Mouse (Mus musculus) liver, embryonic 12.5 days (tissue): Measurements from ENCODE around the gene Tcp11. TPM values are rescaled to one million over a fixed set of nuclear protein-coding genes. Genes with fewer than 3 reads are reported as not detected.

Experiments used
- ATAC-seq: fragments of 200-750 bp; cut with Nextera tagmentation; 2 replicates; pipeline ENCODE4 v1.8.0; 2017; ENCODE audit warnings: moderate number of reproducible peaks, mild to moderate bottlenecking, moderate library complexity
- H3K27ac ChIP-seq: fragments of 300-500 bp; sonication (generic); 2 replicates; pipeline ENCODE4 v1.5.1; 2016; ENCODE audit warnings: mild to moderate bottlenecking
- H3K27me3 ChIP-seq: fragments of 300-500 bp; sonication (generic); replicated peaks from 2 replicates; pipeline ENCODE4 v1.6.1; 2016; ENCODE audit warnings: mild to moderate bottlenecking, moderate library complexity
- H3K36me3 ChIP-seq: fragments of 300-500 bp; sonication (generic); 2 replicates; pipeline ENCODE4 v1.6.1; 2016; ENCODE audit warnings: mild to moderate bottlenecking, moderate library complexity
- H3K4me1 ChIP-seq: fragments of 300-500 bp; sonication (generic); 2 replicates; pipeline ENCODE4 v1.6.1; 2016
- H3K4me2 ChIP-seq: fragments of 300-500 bp; sonication (generic); 2 replicates; pipeline ENCODE4 v1.6.1; 2016; ENCODE audit warnings: mild to moderate bottlenecking, moderate library complexity
- H3K4me3 ChIP-seq: fragments of 300-500 bp; sonication (generic); 2 replicates; pipeline ENCODE4 v1.5.1; 2016; ENCODE audit warnings: mild to moderate bottlenecking, moderate library complexity
- H3K9ac ChIP-seq: fragments of 300-500 bp; sonication (generic); 2 replicates; pipeline ENCODE4 v1.6.1; 2016; ENCODE audit warnings: mild to moderate bottlenecking, moderate library complexity
- H3K9me3 ChIP-seq: fragments of 300-500 bp; sonication (generic); replicated peaks from 2 replicates; pipeline ENCODE4 v1.6.1; 2016; ENCODE audit warnings: mild to moderate bottlenecking, moderate library complexity
- WGBS: fragments of 180-500 bp; shearing (Covaris S2); methylation state at CpG from one replicate; pipeline ENCODE4 v1.1.7; 2016; ENCODE audit not compliant: insufficient replicate concordance; 5-methylcytosine and 5-hydroxymethylcytosine counted together
- polyA plus RNA-seq: library from polyadenylated mRNA; unstranded; fragments of >200 nt; fragmentation: Nextera tagmentation; extraction: Ambion mirVana; gene quantifications from 2 replicates; pipeline ENCODE4 v1.2.1, GENCODE M21; 2016

Gene Tcp11
- polyA plus RNA-seq, 1 experiment from 2014 or later, result 0.44 TPM

DNA sequence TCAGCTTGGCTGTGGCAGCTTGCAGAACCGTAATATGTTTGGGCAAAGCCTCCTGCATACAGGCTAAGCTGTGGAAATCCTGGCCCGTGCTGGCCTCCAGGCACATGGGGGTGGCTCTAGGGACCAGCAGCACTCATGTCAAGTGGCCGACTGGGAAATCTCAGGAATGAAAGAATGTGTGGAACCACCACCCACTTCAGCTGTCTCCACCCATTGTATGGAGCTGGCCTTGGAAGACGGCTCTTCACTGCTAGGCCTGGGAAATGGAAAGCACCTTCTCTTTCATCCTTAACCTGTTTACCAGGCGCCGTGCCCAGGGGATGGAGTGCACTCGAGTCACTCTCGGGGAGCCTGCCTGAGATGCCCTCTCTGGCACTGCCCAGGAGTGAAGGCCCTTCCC, 45.5 kb downstream of the Tcp11 start:
- Histone ChIP-seq H3K9ac (no peak overlapping the region), H3K4me3 (no peak overlapping the region), H3K9me3 (no peaks in the 10 kb centered on the region), H3K4me1 (peaks cover 17% of the 10 kb centered on the region), H3K4me2 (no peak overlapping the region), H3K36me3 (peaks cover 22% of the 10 kb centered on the region), H3K27me3 (no peaks in the 10 kb centered on the region), H3K27ac (no peak overlapping the region)
- no peak for ATAC-seq
- WGBS, result 72% methylated on average over 8 of the region's 8 CpGs

DNA sequence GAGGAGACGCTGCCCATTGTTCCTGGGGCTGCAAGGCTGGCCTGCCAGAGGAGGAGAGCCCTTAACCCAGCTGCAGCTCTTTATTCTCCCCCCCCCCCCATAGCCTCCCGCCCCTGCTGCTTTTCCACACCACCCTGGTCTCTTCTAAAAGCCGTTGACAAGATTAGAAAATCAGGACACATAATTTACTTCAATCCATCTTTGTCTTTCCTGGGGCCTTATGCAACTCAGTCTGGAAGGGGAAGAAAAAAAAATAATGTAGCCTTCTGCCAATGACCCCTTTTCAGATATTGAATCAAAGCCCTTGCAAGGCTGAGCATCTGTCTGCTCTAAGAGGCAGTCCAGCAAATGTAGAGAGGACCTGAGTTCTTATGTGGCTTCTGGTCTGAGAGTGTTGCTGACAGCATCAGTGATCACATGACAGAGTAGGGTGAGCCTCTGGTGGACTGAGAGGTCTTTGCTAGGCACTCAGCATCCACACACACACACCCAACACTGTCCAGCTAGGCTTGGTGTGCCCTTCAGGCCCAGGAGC, 47.3 kb downstream of the Tcp11 start:
- H3K9me3 ChIP-seq, result no peaks in the 10 kb centered on the region
- ATAC-seq, result no peak
- no peak overlapping the region for H3K4me2 ChIP-seq
- 74% methylated on average over 3 of the region's 3 CpGs for WGBS
- no peak overlapping the region for H3K27ac ChIP-seq
- H3K27me3 ChIP-seq, result no peaks in the 10 kb centered on the region
- peaks cover 6% of the 10 kb centered on the region; the same call in 1 of the 2 replicates for H3K36me3 ChIP-seq
- H3K9ac ChIP-seq, result no peak overlapping the region
- H3K4me1 ChIP-seq, result peaks cover 27% of the 10 kb centered on the region
- no peak overlapping the region for H3K4me3 ChIP-seq

DNA sequence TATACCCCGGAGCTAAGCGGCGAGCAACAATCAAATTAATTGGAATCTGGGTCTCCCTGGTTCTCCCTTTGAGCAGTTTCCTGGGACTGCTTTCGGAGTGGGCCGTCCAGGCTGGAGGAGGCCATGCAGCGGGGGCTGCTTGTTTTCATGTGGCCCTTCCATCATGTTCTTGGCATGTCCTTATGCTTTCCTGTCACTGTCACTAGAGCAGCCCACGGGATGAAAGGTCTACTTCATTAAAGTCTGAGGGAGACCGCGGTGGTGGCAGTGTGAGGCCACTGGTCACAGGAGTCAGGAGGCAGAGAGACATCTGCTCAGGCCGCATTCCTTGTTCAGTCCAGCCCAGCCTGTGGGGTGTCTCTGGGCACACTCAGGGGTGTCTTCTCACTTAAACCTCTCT, 48.2 kb downstream of the Tcp11 start:
- no peak overlapping the region for H3K4me3 ChIP-seq
- peaks cover 32% of the 10 kb centered on the region for H3K4me1 ChIP-seq
- H3K9ac ChIP-seq, result no peak overlapping the region
- no peak overlapping the region for H3K27ac ChIP-seq
- ATAC-seq, result no peak
- H3K4me2 ChIP-seq, result no peak overlapping the region
- H3K36me3 ChIP-seq, result peaks cover 9% of the 10 kb centered on the region; the same call in 1 of the 2 replicates
- no peaks in the 10 kb centered on the region for H3K9me3 ChIP-seq
- 80% methylated on average over 10 of the region's 10 CpGs for WGBS
- no peaks in the 10 kb centered on the region for H3K27me3 ChIP-seq

DNA sequence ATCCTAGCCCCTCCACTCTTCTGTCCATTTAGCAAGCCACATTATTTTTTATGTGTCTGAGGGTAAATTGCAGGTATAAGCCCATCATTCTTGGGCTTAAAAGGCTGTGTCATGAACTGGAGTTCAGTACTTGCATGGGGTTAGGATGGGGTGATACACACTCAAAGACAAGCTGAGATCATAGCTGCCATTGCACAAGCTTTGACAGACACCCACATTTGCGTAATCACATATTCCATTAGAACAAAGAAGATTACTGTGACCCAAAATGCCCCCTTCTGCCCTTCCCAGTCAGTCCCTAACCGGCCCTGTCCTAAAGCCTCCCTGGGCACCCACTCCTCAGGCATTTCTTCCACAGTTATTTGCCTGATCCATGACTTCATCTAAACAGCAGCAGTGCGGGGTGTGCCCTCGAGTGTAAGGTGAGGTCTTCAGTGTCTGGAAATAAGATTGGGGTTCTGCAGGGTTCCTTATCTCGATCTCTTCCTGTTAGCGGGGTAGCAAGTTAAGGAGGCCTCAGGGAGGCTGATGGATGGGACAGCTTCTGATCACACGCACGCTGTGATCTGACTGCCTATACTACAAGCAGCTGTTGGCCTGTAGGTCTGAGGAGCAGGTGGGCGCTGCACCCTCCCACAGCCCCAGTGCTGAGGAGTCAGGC, 49.0 kb downstream of the Tcp11 start:
- Histone ChIP-seq H3K4me2 (no peak overlapping the region), H3K4me3 (no peak overlapping the region), H3K36me3 (peaks cover 10% of the 10 kb centered on the region; the same call in 1 of the 2 replicates), H3K9me3 (no peaks in the 10 kb centered on the region), H3K27ac (no peak overlapping the region), H3K4me1 (peaks cover 40% of the 10 kb centered on the region), H3K27me3 (no peaks in the 10 kb centered on the region), H3K9ac (no peak overlapping the region)
- peak; percentile 41 for ATAC-seq
- WGBS, result 34% methylated on average over 9 of the region's 9 CpGs

DNA sequence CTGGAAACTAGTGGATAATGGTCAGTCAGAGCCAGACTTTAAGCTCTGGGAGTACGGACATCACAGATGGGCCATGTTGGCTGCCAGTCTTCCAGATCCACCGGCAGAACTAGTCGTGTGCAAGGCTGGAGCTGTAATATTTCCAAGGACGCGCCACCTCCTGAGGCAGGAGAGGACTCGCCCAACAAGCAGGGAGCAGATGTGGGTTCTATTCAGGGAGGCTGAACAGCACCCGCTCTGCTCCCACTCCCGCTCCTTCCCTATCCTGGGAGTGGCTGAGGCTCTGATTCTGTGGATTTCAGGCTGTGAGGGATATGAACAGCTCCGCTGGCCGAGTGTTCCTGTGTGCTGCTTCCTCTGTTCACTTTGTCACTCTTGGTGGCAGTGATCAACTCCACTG, 50.0 kb downstream of the Tcp11 start:
- H3K4me2 ChIP-seq, result no peak overlapping the region
- WGBS, result 79% methylated on average over 10 of the region's 10 CpGs
- no peak overlapping the region for H3K9ac ChIP-seq
- H3K4me1 ChIP-seq, result peaks cover 49% of the 10 kb centered on the region
- no peak for ATAC-seq
- no peaks in the 10 kb centered on the region for H3K9me3 ChIP-seq
- no peak overlapping the region for H3K27ac ChIP-seq
- no peaks in the 10 kb centered on the region for H3K27me3 ChIP-seq
- no peak overlapping the region for H3K4me3 ChIP-seq
- H3K36me3 ChIP-seq, result 0 out of 2 replicates have a peak, but pooled peaks cover 3% of the 10 kb centered on the region

DNA sequence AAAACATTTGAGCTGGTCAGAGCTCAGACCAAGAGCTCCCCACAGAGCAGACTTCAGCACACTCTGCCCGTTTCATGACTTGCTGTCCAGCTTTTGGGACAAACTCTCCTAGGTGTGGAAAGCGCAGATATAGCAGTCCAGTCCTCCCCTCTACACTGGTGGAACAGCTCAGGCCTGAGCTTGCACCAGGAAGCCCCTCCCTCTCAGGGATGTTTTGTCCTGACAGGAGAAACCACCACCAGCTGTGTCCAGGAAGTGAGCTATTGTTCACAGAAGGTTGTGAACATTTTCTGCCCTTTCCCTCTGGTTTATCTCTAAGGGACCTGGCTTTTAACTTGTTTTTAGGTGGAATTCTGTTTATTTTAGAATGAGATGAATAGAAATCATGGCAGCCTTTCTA, 51.1 kb downstream of the Tcp11 start:
- no peaks in the 10 kb centered on the region for H3K9me3 ChIP-seq
- H3K9ac ChIP-seq, result no peak overlapping the region
- H3K4me1 ChIP-seq, result peaks cover 56% of the 10 kb centered on the region
- ATAC-seq, result no peak
- H3K4me3 ChIP-seq, result no peak overlapping the region
- H3K27ac ChIP-seq, result 0 out of 2 replicates have a peak overlapping the region, but pooled peaks have one; percentile 4
- H3K4me2 ChIP-seq, result no peak overlapping the region
- no peaks in the 10 kb centered on the region for H3K27me3 ChIP-seq
- H3K36me3 ChIP-seq, result 0 out of 2 replicates have a peak, but pooled peaks cover 3% of the 10 kb centered on the region
- 33% methylated on average over 2 of the region's 2 CpGs for WGBS

DNA sequence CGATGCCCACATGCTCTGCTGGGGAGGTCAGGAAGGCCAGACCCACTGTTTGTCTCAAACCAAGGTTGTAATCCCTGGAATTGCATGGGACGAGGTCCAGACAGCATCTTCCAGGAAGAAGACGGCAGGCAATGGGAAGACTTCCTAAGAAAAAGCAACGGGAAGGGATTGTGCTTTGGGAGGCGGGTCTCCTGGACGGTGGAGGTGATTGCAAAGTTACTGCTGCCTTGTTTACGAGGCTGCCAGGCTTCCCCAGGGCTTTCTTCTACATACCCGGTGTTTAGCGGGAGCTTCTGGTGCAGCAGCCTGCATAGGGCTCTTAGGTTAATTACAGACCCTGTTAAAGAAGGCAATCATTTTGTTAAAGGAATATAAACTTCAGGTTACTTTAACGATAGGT, 52.2 kb downstream of the Tcp11 start:
- H3K36me3 ChIP-seq, result 0 out of 2 replicates have a peak, but pooled peaks cover 3% of the 10 kb centered on the region
- peaks cover 56% of the 10 kb centered on the region for H3K4me1 ChIP-seq
- WGBS, result 69% methylated on average over 10 of the region's 10 CpGs

DNA sequence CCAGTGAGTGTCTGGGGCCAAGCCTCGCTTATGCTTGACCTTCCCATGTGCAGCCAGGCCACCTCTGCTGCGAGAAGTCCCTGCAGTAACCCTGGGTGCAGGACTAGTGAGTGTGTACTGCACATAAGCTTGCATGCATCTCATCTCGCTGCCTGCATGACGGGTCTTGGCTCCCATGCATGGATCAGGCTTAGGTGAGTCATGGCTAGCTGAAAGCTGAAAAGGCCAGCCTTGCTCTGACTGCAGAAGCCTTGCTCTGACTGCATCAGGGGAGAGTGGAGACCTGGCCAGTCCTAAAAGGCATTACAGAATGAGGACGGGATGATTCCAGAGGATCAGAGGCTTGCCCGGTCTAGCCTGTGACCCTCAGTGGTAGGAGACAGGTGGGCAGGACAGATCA, 53.2 kb downstream of the Tcp11 start:
- Histone ChIP-seq H3K27ac (no peak overlapping the region), H3K9ac (no peak overlapping the region), H3K4me2 (no peak overlapping the region), H3K4me1 (peaks cover 55% of the 10 kb centered on the region), H3K9me3 (no peaks in the 10 kb centered on the region), H3K36me3 (0 out of 2 replicates have a peak, but pooled peaks cover 3% of the 10 kb centered on the region), H3K27me3 (no peaks in the 10 kb centered on the region), H3K4me3 (no peak overlapping the region)
- no peak for ATAC-seq
- WGBS, result 75% methylated on average over 6 of the region's 6 CpGs

More for the DNA sequence above, 52.2 kb downstream of the Tcp11 start:
- H3K9me3 ChIP-seq, result no peaks in the 10 kb centered on the region
- no peaks in the 10 kb centered on the region for H3K27me3 ChIP-seq
- no peak overlapping the region for H3K27ac ChIP-seq
- H3K9ac ChIP-seq, result no peak overlapping the region
- no peak overlapping the region for H3K4me3 ChIP-seq
- no peak for ATAC-seq
- no peak overlapping the region for H3K4me2 ChIP-seq

DNA sequence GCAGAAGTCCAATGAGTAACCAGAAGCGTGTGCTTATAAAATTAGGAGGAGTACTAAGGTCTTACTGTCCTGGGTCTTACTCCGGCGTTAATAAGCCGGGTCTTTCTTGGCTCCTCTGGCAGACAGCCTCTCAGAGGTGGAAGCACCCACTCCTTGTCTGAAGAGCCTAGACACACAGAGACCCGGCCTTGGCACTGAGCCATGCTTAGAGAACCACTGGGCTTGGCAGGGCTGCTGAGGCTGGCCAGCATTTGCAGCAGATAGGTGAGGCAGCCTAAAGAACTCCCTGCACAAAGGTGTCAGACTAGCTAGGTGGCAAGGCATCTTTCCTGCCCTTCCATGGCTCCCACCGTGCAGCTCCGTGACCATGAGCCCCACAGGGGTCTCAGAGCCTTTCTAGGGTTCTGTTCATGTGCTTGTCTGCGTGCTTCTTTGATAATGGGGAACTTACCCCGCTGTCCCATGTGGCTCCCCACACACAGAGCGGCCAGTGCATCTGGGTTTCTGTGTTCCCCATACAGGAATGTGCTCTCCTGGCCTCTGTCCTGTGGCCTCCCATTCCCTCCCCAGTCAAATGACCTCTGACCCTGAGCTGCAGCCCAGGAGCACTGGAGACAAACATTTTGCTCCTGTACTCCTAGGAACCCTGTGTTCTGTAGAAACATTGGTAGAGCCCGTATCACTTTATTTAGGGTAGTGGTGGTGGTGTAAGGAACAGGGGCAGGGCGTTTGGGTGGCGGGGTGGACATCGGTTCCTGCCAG, 54.1 kb downstream of the Tcp11 start:
- ATAC-seq, result peak; percentile 53; the same call in 1 of the 2 replicates
- H3K4me2 ChIP-seq, result no peak overlapping the region
- no peak overlapping the region for H3K9ac ChIP-seq
- 71% methylated on average over 14 of the region's 14 CpGs for WGBS
- H3K36me3 ChIP-seq, result 0 out of 2 replicates have a peak, but pooled peaks cover 3% of the 10 kb centered on the region
- H3K27me3 ChIP-seq, result no peaks in the 10 kb centered on the region
- peaks cover 46% of the 10 kb centered on the region for H3K4me1 ChIP-seq
- no peak overlapping the region for H3K4me3 ChIP-seq
- no peaks in the 10 kb centered on the region for H3K9me3 ChIP-seq
- H3K27ac ChIP-seq, result peak overlapping the region; percentile 49

DNA sequence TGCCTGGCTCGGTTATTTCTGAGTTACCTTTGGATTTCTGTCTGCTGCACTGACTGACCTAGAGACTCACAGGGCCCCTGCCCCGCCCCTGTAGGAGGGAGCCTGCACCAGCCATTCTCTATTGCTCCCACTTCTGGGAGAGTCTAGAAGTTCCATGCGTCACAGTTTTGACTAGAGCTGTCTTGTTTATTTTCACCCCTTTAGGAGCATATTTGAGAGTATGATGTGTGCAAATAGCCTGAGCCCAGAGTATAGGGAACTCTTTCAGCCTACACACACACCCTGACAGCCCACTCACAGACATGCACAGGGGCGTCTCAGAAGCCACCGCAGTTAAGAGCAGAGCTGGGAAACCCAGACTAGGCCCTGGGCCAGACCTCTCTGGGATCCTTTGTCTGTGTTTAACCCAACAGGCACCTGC, 54.9 kb downstream of the Tcp11 start:
- Histone ChIP-seq H3K27ac (peak overlapping the region; percentile 49; the same call in 1 of the 2 replicates), H3K9me3 (no peaks in the 10 kb centered on the region), H3K4me2 (no peak overlapping the region), H3K4me1 (peaks cover 39% of the 10 kb centered on the region), H3K36me3 (0 out of 2 replicates have a peak, but pooled peaks cover 3% of the 10 kb centered on the region), H3K4me3 (no peak overlapping the region), H3K27me3 (no peaks in the 10 kb centered on the region), H3K9ac (no peak overlapping the region)
- no peak for ATAC-seq
- 65% methylated on average over 5 of the region's 5 CpGs for WGBS

DNA sequence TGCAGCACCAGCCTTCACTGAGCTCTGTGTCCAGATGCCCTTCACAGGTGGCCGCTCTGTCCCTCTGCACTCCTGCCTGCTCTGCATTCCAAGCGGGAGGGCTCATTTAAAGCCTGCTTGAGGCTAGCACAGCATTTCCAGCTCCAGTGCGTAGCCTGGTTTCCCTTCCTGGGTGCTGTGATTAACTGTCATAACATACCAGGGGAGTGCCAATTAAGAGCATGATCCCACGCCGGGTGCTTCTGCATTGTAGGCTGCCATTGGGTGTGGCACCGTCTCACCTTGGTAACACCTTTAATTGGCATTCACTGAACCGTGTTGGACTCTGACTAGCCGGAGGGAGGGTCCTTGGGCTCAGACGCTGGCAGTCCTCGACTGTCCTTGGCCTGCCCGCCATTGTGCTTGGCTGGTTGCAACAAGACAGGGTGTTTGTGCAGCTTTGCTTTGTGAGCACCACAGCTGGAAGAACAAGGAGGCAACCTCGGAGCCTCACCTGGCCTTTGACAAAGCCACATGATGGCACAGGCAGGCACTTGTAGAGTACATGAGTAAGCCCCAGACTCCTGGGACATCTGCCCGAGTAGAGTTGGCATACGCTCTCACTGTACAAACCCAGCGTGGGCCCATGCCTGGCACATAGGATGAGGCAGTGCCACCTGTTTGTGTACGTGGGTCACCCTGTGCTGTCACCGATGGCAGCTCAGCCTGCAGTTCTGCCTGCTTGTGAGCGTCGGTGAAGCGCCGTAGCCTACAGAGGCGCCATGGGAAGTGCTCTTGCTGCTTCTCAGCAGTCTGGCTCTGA, 57.4 kb downstream of the Tcp11 start:
- ATAC-seq, result no peak
- H3K27ac ChIP-seq, result no peak overlapping the region

More for the DNA sequence above, 57.4 kb downstream of the Tcp11 start:
- H3K4me2 ChIP-seq, result no peak overlapping the region
- no peaks in the 10 kb centered on the region for H3K9me3 ChIP-seq
- H3K36me3 ChIP-seq, result peaks cover 3% of the 10 kb centered on the region; the same call in 1 of the 2 replicates
- no peak overlapping the region for H3K9ac ChIP-seq
- peaks cover 49% of the 10 kb centered on the region for H3K4me1 ChIP-seq
- no peak overlapping the region for H3K4me3 ChIP-seq
- WGBS, result 76% methylated on average over 22 of the region's 22 CpGs
- no peaks in the 10 kb centered on the region for H3K27me3 ChIP-seq
